Mouse (Mus musculus): ENCODE measurements at regions not wholly inside any gene's neighbourhood (a gene's known extent, or its start where the extent isn't known, plus 50 kb on each side); places are given as distances from the start of the nearest gene placed in this dataset.
"Not testable (repeated sequence)": the region's sequence is repeated elsewhere in the genome, so short reads cannot be mapped to it uniquely, and the experiment has no call there.

GRCm38 (mm10) chr3:147736673-147737439 lies 884.7 kb downstream of the Ttll7 start:
- H3K4me3 ChIP-seq (ENCODE audit: low read depth, low read length) = no peak overlapping the region
- 48% methylated on average over 6 of the region's 6 CpGs for WGBS
- peak; percentile 86 for DNase-seq (ENCODE audit: low spot score)

GRCm38 (mm10) chr3:147716391-147716790 lies 864.2 kb downstream of the Ttll7 start:
- Histone ChIP-seq H3K4me2 (ENCODE audit: low read depth, low read length) (no peak overlapping the region), H3K9me3 (ENCODE audit: control insufficient read depth, low read length) (no peaks in the 10 kb centered on the region), H3K4me3 (ENCODE audit: low read depth, low read length) (no peak overlapping the region), H3K4me1 (ENCODE audit: control insufficient read depth, insufficient read depth, low read length) (no peaks in the 10 kb centered on the region), H3K27ac (replicated peaks; ENCODE audit: low read depth, low read length) (no peak overlapping the region), H3K27me3 (replicated peaks; ENCODE audit: control insufficient read depth, insufficient read depth, low read length) (no peaks in the 10 kb centered on the region), H3K9ac (ENCODE audit: low read depth, low read length) (no peak overlapping the region), H3K36me3 (ENCODE audit: control insufficient read depth, insufficient read depth, low read length) (no peaks in the 10 kb centered on the region)
- WGBS = 61% methylated on average over 4 of the region's 4 CpGs
- peak; percentile 57 for DNase-seq (ENCODE audit: low spot score)
- ATAC-seq (ENCODE audit: low read depth) = no peak

More at GRCm38 (mm10) chr3:147736673-147737439, 884.7 kb downstream of the Ttll7 start:
- ATAC-seq (ENCODE audit: low read depth) = no peak
- H3K9me3 ChIP-seq (ENCODE audit: control insufficient read depth, low read length) = no peaks in the 10 kb centered on the region
- H3K9ac ChIP-seq (ENCODE audit: low read depth, low read length) = no peak overlapping the region
- no peak overlapping the region for H3K27ac ChIP-seq (replicated peaks; ENCODE audit: low read depth, low read length)
- H3K27me3 ChIP-seq (replicated peaks; ENCODE audit: control insufficient read depth, insufficient read depth, low read length) = no peaks in the 10 kb centered on the region
- no peaks in the 10 kb centered on the region for H3K36me3 ChIP-seq (ENCODE audit: control insufficient read depth, insufficient read depth, low read length)
- H3K4me2 ChIP-seq (ENCODE audit: low read depth, low read length) = no peak overlapping the region
- H3K4me1 ChIP-seq (ENCODE audit: control insufficient read depth, insufficient read depth, low read length) = no peaks in the 10 kb centered on the region; the same call in 1 of the 2 replicates

GRCm38 (mm10) chr3:147707401-147707801 lies 855.2 kb downstream of the Ttll7 start:
- H3K4me1 ChIP-seq (ENCODE audit: control insufficient read depth, insufficient read depth, low read length) = peaks cover 9% of the 10 kb centered on the region
- H3K9ac ChIP-seq (ENCODE audit: low read depth, low read length) = no peak overlapping the region
- WGBS = 14% methylated on average over 4 of the region's 4 CpGs
- no peak overlapping the region for H3K27ac ChIP-seq (replicated peaks; ENCODE audit: low read depth, low read length)
- ATAC-seq (ENCODE audit: low read depth) (peak; percentile 89), DNase-seq (ENCODE audit: low spot score) (peak; percentile 87)
- no peak overlapping the region for H3K4me3 ChIP-seq (ENCODE audit: low read depth, low read length)
- no peaks in the 10 kb centered on the region for H3K36me3 ChIP-seq (ENCODE audit: control insufficient read depth, insufficient read depth, low read length)
- H3K27me3 ChIP-seq (replicated peaks; ENCODE audit: control insufficient read depth, insufficient read depth, low read length) = no peaks in the 10 kb centered on the region
- no peaks in the 10 kb centered on the region for H3K9me3 ChIP-seq (ENCODE audit: control insufficient read depth, low read length)
- H3K4me2 ChIP-seq (ENCODE audit: low read depth, low read length) = no peak overlapping the region

- no peaks in the 10 kb centered on the region for H3K9me3 ChIP-seq (ENCODE audit: control insufficient read depth, low read length)
- no peak for DNase-seq (ENCODE audit: low spot score)
- no peaks in the 10 kb centered on the region for H3K36me3 ChIP-seq (ENCODE audit: control insufficient read depth, insufficient read depth, low read length)
- no peak overlapping the region for H3K4me3 ChIP-seq (ENCODE audit: low read depth, low read length)
- no peaks in the 10 kb centered on the region for H3K27me3 ChIP-seq (replicated peaks; ENCODE audit: control insufficient read depth, insufficient read depth, low read length)
- no peak overlapping the region for H3K9ac ChIP-seq (ENCODE audit: low read depth, low read length)
- no peak overlapping the region for H3K4me2 ChIP-seq (ENCODE audit: low read depth, low read length)
- ATAC-seq (ENCODE audit: low read depth) = no peak
- no peak overlapping the region for H3K27ac ChIP-seq (replicated peaks; ENCODE audit: low read depth, low read length)
- no peaks in the 10 kb centered on the region for H3K4me1 ChIP-seq (ENCODE audit: control insufficient read depth, insufficient read depth, low read length)
- WGBS = 84% methylated on average over 2 of the region's 2 CpGs
These were observed 831.6 kb downstream of the Ttll7 start for GRCm38 (mm10) chr3:147683730-147684129.

GRCm38 (mm10) chr3:147680299-147680698 lies 828.1 kb downstream of the Ttll7 start:
- Histone ChIP-seq H3K4me3 (ENCODE audit: low read depth, low read length) (no peak overlapping the region), H3K27ac (replicated peaks; ENCODE audit: low read depth, low read length) (no peak overlapping the region), H3K4me1 (ENCODE audit: control insufficient read depth, insufficient read depth, low read length) (no peaks in the 10 kb centered on the region), H3K4me2 (ENCODE audit: low read depth, low read length) (no peak overlapping the region), H3K9ac (ENCODE audit: low read depth, low read length) (no peak overlapping the region), H3K36me3 (ENCODE audit: control insufficient read depth, insufficient read depth, low read length) (no peaks in the 10 kb centered on the region), H3K9me3 (ENCODE audit: control insufficient read depth, low read length) (no peaks in the 10 kb centered on the region), H3K27me3 (replicated peaks; ENCODE audit: control insufficient read depth, insufficient read depth, low read length) (no peaks in the 10 kb centered on the region)
- peak; percentile 92; the same call in 1 of the 2 replicates for ATAC-seq (ENCODE audit: low read depth)
- DNase-seq (ENCODE audit: low spot score) = peak; percentile 39
- WGBS = 47% methylated on average over 1 of the region's 1 CpGs

GRCm38 (mm10) chr3:147662572-147662971 lies 810.4 kb downstream of the Ttll7 start:
- Histone ChIP-seq H3K4me1 (ENCODE audit: control insufficient read depth, insufficient read depth, low read length) (no peaks in the 10 kb centered on the region), H3K4me2 (ENCODE audit: low read depth, low read length) (no peak overlapping the region), H3K36me3 (ENCODE audit: control insufficient read depth, insufficient read depth, low read length) (no peaks in the 10 kb centered on the region), H3K27ac (replicated peaks; ENCODE audit: low read depth, low read length) (no peak overlapping the region), H3K9me3 (ENCODE audit: control insufficient read depth, low read length) (no peaks in the 10 kb centered on the region), H3K27me3 (replicated peaks; ENCODE audit: control insufficient read depth, insufficient read depth, low read length) (no peaks in the 10 kb centered on the region), H3K9ac (ENCODE audit: low read depth, low read length) (no peak overlapping the region), H3K4me3 (ENCODE audit: low read depth, low read length) (no peak overlapping the region)
- WGBS = 71% methylated on average over 3 of the region's 3 CpGs
- DNase-seq (ENCODE audit: low spot score) = no peak
- ATAC-seq (ENCODE audit: low read depth) = no peak

- no peak overlapping the region for H3K4me3 ChIP-seq (ENCODE audit: low read depth, low read length)
- no peak for ATAC-seq (ENCODE audit: low read depth)
- 39% methylated on average over 6 of the region's 6 CpGs for WGBS
These were observed 800.7 kb downstream of the Ttll7 start for GRCm38 (mm10) chr3:147652849-147653248.

GRCm38 (mm10) chr3:147635486-147635885 lies 783.3 kb downstream of the Ttll7 start:
- not testable (repeated sequence) for H3K4me1 ChIP-seq (ENCODE audit: control insufficient read depth, insufficient read depth, low read length); H3K27ac ChIP-seq (replicated peaks; ENCODE audit: low read depth, low read length); ATAC-seq (ENCODE audit: low read depth); H3K9ac ChIP-seq (ENCODE audit: low read depth, low read length); H3K4me3 ChIP-seq (ENCODE audit: low read depth, low read length); H3K9me3 ChIP-seq (ENCODE audit: control insufficient read depth, low read length); H3K36me3 ChIP-seq (ENCODE audit: control insufficient read depth, insufficient read depth, low read length); H3K4me2 ChIP-seq (ENCODE audit: low read depth, low read length); H3K27me3 ChIP-seq (replicated peaks; ENCODE audit: control insufficient read depth, insufficient read depth, low read length); DNase-seq (ENCODE audit: low spot score)
- 96% methylated on average over 17 of the region's 21 CpGs for WGBS

More at GRCm38 (mm10) chr3:147652849-147653248, 800.7 kb downstream of the Ttll7 start:
- H3K9ac ChIP-seq (ENCODE audit: low read depth, low read length) = no peak overlapping the region
- no peak overlapping the region for H3K27ac ChIP-seq (replicated peaks; ENCODE audit: low read depth, low read length)
- no peaks in the 10 kb centered on the region for H3K4me1 ChIP-seq (ENCODE audit: control insufficient read depth, insufficient read depth, low read length)
- H3K4me2 ChIP-seq (ENCODE audit: low read depth, low read length) = no peak overlapping the region
- no peaks in the 10 kb centered on the region for H3K27me3 ChIP-seq (replicated peaks; ENCODE audit: control insufficient read depth, insufficient read depth, low read length)
- no peaks in the 10 kb centered on the region for H3K36me3 ChIP-seq (ENCODE audit: control insufficient read depth, insufficient read depth, low read length)
- no peaks in the 10 kb centered on the region for H3K9me3 ChIP-seq (ENCODE audit: control insufficient read depth, low read length)
- DNase-seq (ENCODE audit: low spot score) = peak; percentile 10

GRCm38 (mm10) chr3:147631151-147631550 lies 779.0 kb downstream of the Ttll7 start:
- Histone ChIP-seq H3K36me3 (ENCODE audit: control insufficient read depth, insufficient read depth, low read length) (no peaks in the 10 kb centered on the region), H3K27me3 (replicated peaks; ENCODE audit: control insufficient read depth, insufficient read depth, low read length) (no peaks in the 10 kb centered on the region), H3K4me3 (ENCODE audit: low read depth, low read length) (no peak overlapping the region), H3K4me1 (ENCODE audit: control insufficient read depth, insufficient read depth, low read length) (no peaks in the 10 kb centered on the region), H3K9ac (ENCODE audit: low read depth, low read length) (no peak overlapping the region), H3K27ac (replicated peaks; ENCODE audit: low read depth, low read length) (no peak overlapping the region), H3K9me3 (ENCODE audit: control insufficient read depth, low read length) (0 out of 2 replicates have a peak, but pooled peaks cover 7% of the 10 kb centered on the region), H3K4me2 (ENCODE audit: low read depth, low read length) (no peak overlapping the region)
- DNase-seq (ENCODE audit: low spot score) (no peak), ATAC-seq (ENCODE audit: low read depth) (no peak)
- 80% methylated on average over 3 of the region's 3 CpGs for WGBS

Data from embryonic facial prominence, embryonic 14.5 days (tissue).